Mouse (Mus musculus): ENCODE data around the gene Kcng3. TPM values are rescaled to one million over a fixed set of nuclear protein-coding genes. Genes with fewer than 3 reads are reported as not detected.

Kcng3 gene
- polyA plus RNA-seq, 1 experiment from 2014 or later: not detected

DNA sequence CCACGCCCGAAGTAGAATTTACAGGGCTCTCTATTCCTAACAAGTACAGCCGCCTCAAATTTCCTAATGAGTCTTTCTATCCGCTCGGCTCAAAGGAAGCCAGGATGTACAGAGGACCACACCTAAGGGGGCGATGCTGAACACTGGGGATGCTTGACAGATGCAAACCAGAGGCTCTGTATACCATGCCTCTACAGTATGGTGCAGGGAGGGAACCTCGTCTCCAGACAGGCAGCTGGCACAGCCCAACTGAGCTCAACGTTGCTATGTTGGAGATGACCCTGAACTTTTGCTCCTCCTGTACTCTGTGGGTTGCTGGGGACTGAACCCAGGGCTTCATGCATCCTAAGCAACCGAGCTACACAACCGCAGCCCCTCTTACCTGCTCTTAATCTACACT lies 84.5 kb downstream of the Kcng3 start:
- Histone ChIP-seq H3K4me3 (ENCODE audit: control insufficient read depth in 1 of 2, insufficient read depth in 1 of 2, low read depth in 1 of 2, low read length in 2 of 2) (no peak overlapping the region), H3K9ac (ENCODE audit: low read length) (no peak overlapping the region), H3K4me2 (ENCODE audit: low read length) (no peak overlapping the region), H3K27me3 (ENCODE audit: control insufficient read depth, insufficient read depth, low read length) (peaks cover 19% of the 10 kb centered on the region), H3K36me3 (ENCODE audit: control insufficient read depth, insufficient read depth, low read length) (no peaks in the 10 kb centered on the region), H3K27ac (replicated peaks in 1 of 2; ENCODE audit: control insufficient read depth in 1 of 2, insufficient read depth in 1 of 2, low read depth in 2 of 2, low read length in 2 of 2) (no peak overlapping the region), H3K9me3 (ENCODE audit: control insufficient read depth, low read length) (no peaks in the 10 kb centered on the region), H3K4me1 (ENCODE audit: control insufficient read depth in 2 of 2, insufficient read depth in 2 of 2, low read length in 2 of 2) (peaks cover 3 to 11% of the 10 kb centered on the region in 2 experiments; a peak in 1 of 4 replicates)
- WGBS: 50% methylated on average over 10 of the region's 10 CpGs
- ATAC-seq (ENCODE audit: insufficient number of reproducible peaks, insufficient read depth, low FRiP score, low read depth): no peak

- Histone ChIP-seq H3K27me3 (ENCODE audit: control insufficient read depth, insufficient read depth, low read length) (peaks cover 19% of the 10 kb centered on the region), H3K36me3 (ENCODE audit: control insufficient read depth, insufficient read depth, low read length) (no peaks in the 10 kb centered on the region), H3K4me2 (ENCODE audit: low read length) (peak overlapping the region; percentile 69), H3K4me3 (ENCODE audit: control insufficient read depth in 1 of 2, insufficient read depth in 1 of 2, low read depth in 1 of 2, low read length in 2 of 2) (peak overlapping the region; percentile 47 to 48), H3K9me3 (ENCODE audit: control insufficient read depth, low read length) (no peaks in the 10 kb centered on the region), H3K9ac (ENCODE audit: low read length) (peak overlapping the region; percentile 63), H3K27ac (replicated peaks in 1 of 2; ENCODE audit: control insufficient read depth in 1 of 2, insufficient read depth in 1 of 2, low read depth in 2 of 2, low read length in 2 of 2) (no peak overlapping the region), H3K4me1 (ENCODE audit: control insufficient read depth in 2 of 2, insufficient read depth in 2 of 2, low read length in 2 of 2) (peaks cover 3 to 11% of the 10 kb centered on the region in 2 experiments; a peak in 1 of 4 replicates)
- no peak for ATAC-seq (ENCODE audit: insufficient number of reproducible peaks, insufficient read depth, low FRiP score, low read depth)
- WGBS: 6% methylated on average over 35 of the region's 35 CpGs
These were observed 85.6 kb downstream of the Kcng3 start for GRCm38 (mm10) chr17:83545756-83546742.

DNA sequence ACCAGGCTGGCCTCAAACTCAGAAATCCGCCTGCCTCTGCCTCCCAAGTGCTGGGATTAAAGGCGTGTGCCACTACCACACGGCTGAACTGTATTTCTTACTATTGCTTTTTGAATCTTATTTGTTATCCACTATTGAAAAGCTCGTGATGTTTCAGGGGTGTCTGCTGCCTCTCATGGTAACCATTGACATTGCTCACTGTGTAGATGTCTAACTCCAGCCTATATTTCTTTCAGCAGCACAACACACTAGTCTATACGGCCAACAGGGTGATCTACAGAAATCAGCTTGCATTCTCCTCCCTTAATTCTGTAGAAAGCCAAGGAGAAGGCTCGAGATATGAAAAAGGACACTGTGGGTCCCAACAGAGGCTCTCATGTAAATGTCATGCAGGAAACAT lies 86.4 kb downstream of the Kcng3 start:
- WGBS: 74% methylated on average over 6 of the region's 6 CpGs
- Histone ChIP-seq H3K4me2 (ENCODE audit: low read length) (peak overlapping the region; percentile 69), H3K9ac (ENCODE audit: low read length) (no peak overlapping the region), H3K27ac (replicated peaks in 1 of 2; ENCODE audit: control insufficient read depth in 1 of 2, insufficient read depth in 1 of 2, low read depth in 2 of 2, low read length in 2 of 2) (no peak overlapping the region), H3K4me3 (ENCODE audit: control insufficient read depth in 1 of 2, insufficient read depth in 1 of 2, low read depth in 1 of 2, low read length in 2 of 2) (peak overlapping the region in 1 of 2 experiments; percentile 47; a peak in 1 of 4 replicates), H3K36me3 (ENCODE audit: control insufficient read depth, insufficient read depth, low read length) (no peaks in the 10 kb centered on the region), H3K27me3 (ENCODE audit: control insufficient read depth, insufficient read depth, low read length) (peaks cover 19% of the 10 kb centered on the region), H3K9me3 (ENCODE audit: control insufficient read depth, low read length) (no peaks in the 10 kb centered on the region), H3K4me1 (ENCODE audit: control insufficient read depth in 2 of 2, insufficient read depth in 2 of 2, low read length in 2 of 2) (peaks cover 3 to 11% of the 10 kb centered on the region in 2 experiments; a peak in 1 of 4 replicates)
- ATAC-seq (ENCODE audit: insufficient number of reproducible peaks, insufficient read depth, low FRiP score, low read depth): no peak

DNA sequence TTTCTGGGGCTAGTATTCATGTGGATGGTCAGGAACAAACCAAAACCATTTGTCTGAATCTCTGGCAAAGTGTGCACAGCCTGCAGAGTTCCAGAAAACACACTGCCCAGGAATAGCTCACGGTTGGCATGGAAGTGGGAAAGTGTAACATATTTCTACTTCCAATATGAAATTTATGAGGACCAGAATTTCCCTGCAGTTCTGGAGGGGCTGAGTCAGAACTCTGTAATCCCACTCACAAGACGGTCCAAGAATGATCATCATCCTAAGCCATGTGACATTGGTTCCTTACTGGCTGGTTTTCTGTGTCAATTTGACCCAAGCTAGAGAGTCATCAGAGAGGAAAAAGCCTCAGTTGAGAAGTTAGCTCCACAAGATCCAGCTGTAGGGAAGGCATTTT lies 89.3 kb downstream of the Kcng3 start:
- Histone ChIP-seq H3K27me3 (ENCODE audit: control insufficient read depth, insufficient read depth, low read length) (peaks cover 13% of the 10 kb centered on the region), H3K9ac (ENCODE audit: low read length) (no peak overlapping the region), H3K36me3 (ENCODE audit: control insufficient read depth, insufficient read depth, low read length) (no peaks in the 10 kb centered on the region), H3K27ac (replicated peaks in 1 of 2; ENCODE audit: control insufficient read depth in 1 of 2, insufficient read depth in 1 of 2, low read depth in 2 of 2, low read length in 2 of 2) (no peak overlapping the region), H3K4me1 (ENCODE audit: control insufficient read depth in 2 of 2, insufficient read depth in 2 of 2, low read length in 2 of 2) (peaks cover 3 to 5% of the 10 kb centered on the region in 2 experiments; a peak in 1 of 4 replicates), H3K4me3 (ENCODE audit: control insufficient read depth in 1 of 2, insufficient read depth in 1 of 2, low read depth in 1 of 2, low read length in 2 of 2) (no peak overlapping the region), H3K9me3 (ENCODE audit: control insufficient read depth, low read length) (no peaks in the 10 kb centered on the region), H3K4me2 (ENCODE audit: low read length) (no peak overlapping the region)
- no peak for ATAC-seq (ENCODE audit: insufficient number of reproducible peaks, insufficient read depth, low FRiP score, low read depth)
- WGBS: 85% methylated on average over 2 of the region's 2 CpGs

GRCm38 (mm10) chr17:83539262-83540037 lies 92.2 kb downstream of the Kcng3 start:
- no peak for ATAC-seq (ENCODE audit: insufficient number of reproducible peaks, insufficient read depth, low FRiP score, low read depth)
- no peaks in the 10 kb centered on the region for H3K4me1 ChIP-seq (ENCODE audit: control insufficient read depth in 2 of 2, insufficient read depth in 2 of 2, low read length in 2 of 2)
- H3K27ac ChIP-seq (replicated peaks in 1 of 2; ENCODE audit: control insufficient read depth in 1 of 2, insufficient read depth in 1 of 2, low read depth in 2 of 2, low read length in 2 of 2): no peak overlapping the region
- H3K4me2 ChIP-seq (ENCODE audit: low read length): no peak overlapping the region
- no peak overlapping the region for H3K9ac ChIP-seq (ENCODE audit: low read length)
- no peaks in the 10 kb centered on the region for H3K36me3 ChIP-seq (ENCODE audit: control insufficient read depth, insufficient read depth, low read length)
- no peak overlapping the region for H3K4me3 ChIP-seq (ENCODE audit: control insufficient read depth in 1 of 2, insufficient read depth in 1 of 2, low read depth in 1 of 2, low read length in 2 of 2)
- H3K9me3 ChIP-seq (ENCODE audit: control insufficient read depth, low read length): 0 out of 2 replicates have a peak, but pooled peaks cover under 1% of the 10 kb centered on the region
- 59% methylated on average over 12 of the region's 12 CpGs for WGBS
- H3K27me3 ChIP-seq (ENCODE audit: control insufficient read depth, insufficient read depth, low read length): no peaks in the 10 kb centered on the region

GRCm38 (mm10) chr17:83538694-83539093 lies 93.0 kb downstream of the Kcng3 start:
- 90% methylated on average over 1 of the region's 1 CpGs for WGBS

GRCm38 (mm10) chr17:83538141-83538540 lies 93.6 kb downstream of the Kcng3 start:
- 0 out of 2 replicates have a peak, but pooled peaks cover 4% of the 10 kb centered on the region for H3K9me3 ChIP-seq (ENCODE audit: control insufficient read depth, low read length)
- H3K9ac ChIP-seq (ENCODE audit: low read length): no peak overlapping the region
- H3K4me3 ChIP-seq (ENCODE audit: control insufficient read depth in 1 of 2, insufficient read depth in 1 of 2, low read depth in 1 of 2, low read length in 2 of 2): no peak overlapping the region
- H3K27ac ChIP-seq (replicated peaks in 1 of 2; ENCODE audit: control insufficient read depth in 1 of 2, insufficient read depth in 1 of 2, low read depth in 2 of 2, low read length in 2 of 2): no peak overlapping the region
- H3K27me3 ChIP-seq (ENCODE audit: control insufficient read depth, insufficient read depth, low read length): no peaks in the 10 kb centered on the region
- WGBS: 72% methylated on average over 9 of the region's 9 CpGs
- ATAC-seq (ENCODE audit: insufficient number of reproducible peaks, insufficient read depth, low FRiP score, low read depth): no peak
- H3K4me2 ChIP-seq (ENCODE audit: low read length): no peak overlapping the region
- no peaks in the 10 kb centered on the region for H3K36me3 ChIP-seq (ENCODE audit: control insufficient read depth, insufficient read depth, low read length)
- H3K4me1 ChIP-seq (ENCODE audit: control insufficient read depth in 2 of 2, insufficient read depth in 2 of 2, low read length in 2 of 2): no peaks in the 10 kb centered on the region

More at GRCm38 (mm10) chr17:83538694-83539093, 93.0 kb downstream of the Kcng3 start:
- ATAC-seq (ENCODE audit: insufficient number of reproducible peaks, insufficient read depth, low FRiP score, low read depth): no peak
- Histone ChIP-seq H3K4me2 (ENCODE audit: low read length) (no peak overlapping the region), H3K9ac (ENCODE audit: low read length) (no peak overlapping the region), H3K4me1 (ENCODE audit: control insufficient read depth in 2 of 2, insufficient read depth in 2 of 2, low read length in 2 of 2) (no peaks in the 10 kb centered on the region), H3K27me3 (ENCODE audit: control insufficient read depth, insufficient read depth, low read length) (no peaks in the 10 kb centered on the region), H3K4me3 (ENCODE audit: control insufficient read depth in 1 of 2, insufficient read depth in 1 of 2, low read depth in 1 of 2, low read length in 2 of 2) (no peak overlapping the region), H3K9me3 (ENCODE audit: control insufficient read depth, low read length) (0 out of 2 replicates have a peak, but pooled peaks cover 4% of the 10 kb centered on the region), H3K27ac (replicated peaks in 1 of 2; ENCODE audit: control insufficient read depth in 1 of 2, insufficient read depth in 1 of 2, low read depth in 2 of 2, low read length in 2 of 2) (no peak overlapping the region), H3K36me3 (ENCODE audit: control insufficient read depth, insufficient read depth, low read length) (no peaks in the 10 kb centered on the region)
